Mouse (Mus musculus): Measurements from ENCODE around the gene Naxd.

DNA sequence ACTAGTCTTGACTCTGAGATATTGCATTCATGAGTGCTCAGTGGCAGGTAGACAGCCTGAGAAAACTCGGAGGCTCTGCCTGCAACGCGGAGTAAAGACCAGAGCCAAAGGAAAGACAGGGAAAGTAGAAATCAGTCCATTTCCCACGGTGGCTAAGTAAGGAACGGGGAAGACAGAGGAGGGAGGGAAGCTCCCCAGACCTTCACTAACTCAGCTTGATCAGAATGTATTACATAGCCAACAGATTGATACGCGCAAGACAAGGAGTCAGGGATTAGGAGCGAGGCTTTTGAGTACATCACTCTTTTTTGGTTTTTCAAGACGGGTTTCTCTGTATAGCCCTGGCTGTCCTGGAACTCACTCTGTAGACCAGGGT, 20.1 kb upstream of the Naxd start:
- TF ChIP-seq POLR2A (IDR thresholded peaks at IDR 0.05; ENCODE audit: borderline replicate concordance, insufficient read depth, low read length) (no peak), CTCF (IDR thresholded peaks at IDR 0.05; ENCODE audit: borderline replicate concordance, insufficient read depth, low read depth, low read length) (no peak)
